Mouse (Mus musculus) limb, embryonic 10.5 days (tissue): Measurements from ENCODE around the gene Tesc. TPM values are rescaled to one million over a fixed set of nuclear protein-coding genes. Genes with fewer than 3 reads are reported as not detected.

ENCODE experiments used
- DNase-seq: peaks from one replicate; pipeline ENCODE4 v3.0.0-alpha.2; 2017; ENCODE audit warnings: low spot score
- H3K27ac ChIP-seq: fragments of 300-500 bp; sonication (generic); 2 replicates; pipeline ENCODE4 v1.5.1; 2016; ENCODE audit warnings: mild to moderate bottlenecking
- H3K27me3 ChIP-seq: fragments of 300-500 bp; sonication (generic); 2 replicates; pipeline ENCODE4 v1.6.1; 2016; ENCODE audit warnings: low read depth, mild to moderate bottlenecking; ENCODE audit not compliant: poor library complexity, severe bottlenecking
- H3K36me3 ChIP-seq: fragments of 300-500 bp; sonication (generic); 2 replicates; pipeline ENCODE4 v1.6.1; 2016; ENCODE audit warnings: mild to moderate bottlenecking, moderate library complexity
- H3K4me1 ChIP-seq: fragments of 300-500 bp; sonication (generic); 2 replicates; pipeline ENCODE4 v1.6.1; 2016
- H3K4me3 ChIP-seq: fragments of 300-500 bp; sonication (generic); 2 replicates; pipeline ENCODE4 v1.5.1; 2016; ENCODE audit warnings: mild to moderate bottlenecking, moderate library complexity
- H3K9me3 ChIP-seq: fragments of 300-500 bp; sonication (generic); replicated peaks from 2 replicates; pipeline ENCODE4 v1.6.1; 2016; ENCODE audit warnings: mild to moderate bottlenecking
- WGBS: fragments of 180-500 bp; shearing (Covaris S2); methylation state at CpG from one replicate; pipeline ENCODE4 v1.1.7; 2016; 5-methylcytosine and 5-hydroxymethylcytosine counted together
- polyA plus RNA-seq: library from polyadenylated mRNA; unstranded; fragments of >200 nt; fragmentation: Nextera tagmentation; extraction: Ambion mirVana; gene quantifications from 2 replicates; pipeline ENCODE4 v1.2.1, GENCODE M21; 2016

Tesc gene
- polyA plus RNA-seq, 1 experiment from 2014 or later, result 0.14 TPM

DNA sequence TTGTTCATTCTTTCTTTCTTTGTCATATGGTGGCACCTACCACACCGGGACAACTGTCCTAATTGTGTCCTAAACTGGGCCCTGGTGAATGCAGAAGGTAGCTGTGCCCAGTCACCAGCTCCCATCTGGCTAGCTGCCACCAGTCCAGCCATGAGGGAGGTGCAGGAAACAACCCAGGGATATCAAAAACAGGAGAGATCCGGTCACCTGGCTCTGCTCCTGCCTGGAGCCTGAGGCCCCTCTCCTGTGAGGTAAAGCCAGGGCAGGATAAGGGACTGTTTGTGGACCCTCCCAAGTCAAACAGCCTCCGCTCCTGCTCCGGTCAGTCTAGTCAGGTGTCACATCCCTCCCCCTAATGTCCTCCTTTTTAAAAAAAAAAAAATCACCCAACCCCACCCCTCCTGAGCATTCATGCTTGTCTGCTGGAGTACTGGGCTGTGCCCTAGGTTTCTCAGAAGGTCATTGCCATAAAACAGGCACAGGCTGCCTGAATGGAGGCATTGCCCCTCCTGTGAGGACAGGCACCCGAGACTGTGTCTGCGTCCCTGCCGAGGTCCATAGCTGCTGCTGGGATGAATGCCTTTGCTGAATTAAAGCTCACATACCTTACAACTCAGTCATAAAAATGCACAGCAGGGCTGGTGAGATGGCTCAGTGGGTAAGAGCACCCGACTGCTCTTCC, 24.6 kb downstream of the Tesc start:
- Histone ChIP-seq H3K9me3 (no peaks in the 10 kb centered on the region), H3K4me1 (peaks cover 9% of the 10 kb centered on the region), H3K27me3 (peaks cover 70% of the 10 kb centered on the region), H3K27ac (no peak overlapping the region), H3K36me3 (no peaks in the 10 kb centered on the region), H3K4me3 (no peak overlapping the region)
- WGBS, result 85% methylated on average over 8 of the region's 8 CpGs
- no peak for DNase-seq

GRCm38 (mm10) chr5:118053205-118053604, 25.7 kb downstream of the Tesc start:
- Histone ChIP-seq H3K9me3 (no peaks in the 10 kb centered on the region), H3K4me1 (peaks cover 20% of the 10 kb centered on the region), H3K4me3 (no peak overlapping the region), H3K36me3 (no peaks in the 10 kb centered on the region), H3K27me3 (peaks cover 65% of the 10 kb centered on the region), H3K27ac (no peak overlapping the region)
- 93% methylated on average over 2 of the region's 2 CpGs for WGBS
- no peak for DNase-seq

DNA sequence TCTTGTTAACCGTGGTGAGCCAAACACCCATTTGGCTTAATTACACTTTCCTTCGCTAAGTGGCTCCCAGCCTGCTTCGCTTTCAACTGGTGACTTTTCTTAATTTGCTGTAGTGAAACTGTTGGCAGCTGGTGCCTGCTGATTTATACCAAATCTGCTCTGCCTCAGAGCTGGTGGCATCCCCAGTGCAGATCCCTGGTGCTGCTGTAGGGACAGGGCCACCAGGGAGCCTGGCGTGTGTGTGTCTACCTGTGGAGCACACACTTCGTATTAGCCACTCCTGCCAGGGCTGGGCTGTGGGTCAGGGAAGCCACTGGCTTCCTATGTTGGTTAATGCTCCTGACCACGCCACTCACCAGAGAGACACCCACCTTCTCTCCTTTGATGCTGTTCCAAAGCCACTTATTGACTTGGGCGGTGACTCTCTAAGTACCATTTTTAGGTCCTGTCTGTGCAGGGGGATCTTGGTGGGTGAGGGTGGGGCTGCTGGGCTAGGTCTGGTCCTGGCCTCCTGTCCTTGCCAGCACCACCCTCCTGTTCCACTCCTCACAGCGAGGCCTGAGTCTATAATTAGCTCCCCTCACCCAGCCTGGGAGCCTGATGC, 30.1 kb downstream of the Tesc start:
- DNase-seq, result peak; percentile 59
- Histone ChIP-seq H3K27me3 (peaks cover 68% of the 10 kb centered on the region), H3K4me1 (peaks cover 27% of the 10 kb centered on the region), H3K4me3 (no peak overlapping the region), H3K27ac (peak overlapping the region; percentile 46; the same call in 1 of the 2 replicates), H3K9me3 (no peaks in the 10 kb centered on the region), H3K36me3 (peaks cover 2% of the 10 kb centered on the region; the same call in 1 of the 2 replicates)
- 28% methylated on average over 8 of the region's 8 CpGs for WGBS

GRCm38 (mm10) chr5:118058858-118059257, 31.3 kb downstream of the Tesc start:
- Histone ChIP-seq H3K36me3 (peaks cover 6% of the 10 kb centered on the region; the same call in 1 of the 2 replicates), H3K4me3 (no peak overlapping the region), H3K27ac (no peak overlapping the region), H3K9me3 (no peaks in the 10 kb centered on the region), H3K4me1 (peaks cover 27% of the 10 kb centered on the region), H3K27me3 (peaks cover 65% of the 10 kb centered on the region)
- no peak for DNase-seq
- WGBS, result 89% methylated on average over 10 of the region's 10 CpGs

DNA sequence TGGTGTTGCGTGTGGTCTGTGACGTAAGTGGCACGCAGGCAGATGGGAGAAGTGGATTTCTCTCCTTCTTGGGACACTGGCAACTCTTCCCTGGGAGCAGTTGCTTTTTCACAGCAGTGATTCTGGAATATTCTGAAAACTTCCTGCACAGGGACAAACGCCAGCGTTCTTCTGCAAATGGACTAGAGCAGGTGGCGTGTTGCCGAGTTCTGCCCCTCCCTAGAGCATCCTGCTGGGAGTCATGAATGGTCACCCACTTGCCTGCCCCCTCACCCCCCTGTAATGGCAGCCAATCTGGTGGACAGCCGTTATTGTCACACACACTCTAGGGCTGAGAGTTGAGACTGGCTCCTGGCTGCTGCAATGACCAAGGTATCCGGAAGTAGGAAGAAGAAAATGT, 32.1 kb downstream of the Tesc start:
- 93% methylated on average over 9 of the region's 9 CpGs for WGBS
- peaks cover 28% of the 10 kb centered on the region for H3K4me1 ChIP-seq

DNA sequence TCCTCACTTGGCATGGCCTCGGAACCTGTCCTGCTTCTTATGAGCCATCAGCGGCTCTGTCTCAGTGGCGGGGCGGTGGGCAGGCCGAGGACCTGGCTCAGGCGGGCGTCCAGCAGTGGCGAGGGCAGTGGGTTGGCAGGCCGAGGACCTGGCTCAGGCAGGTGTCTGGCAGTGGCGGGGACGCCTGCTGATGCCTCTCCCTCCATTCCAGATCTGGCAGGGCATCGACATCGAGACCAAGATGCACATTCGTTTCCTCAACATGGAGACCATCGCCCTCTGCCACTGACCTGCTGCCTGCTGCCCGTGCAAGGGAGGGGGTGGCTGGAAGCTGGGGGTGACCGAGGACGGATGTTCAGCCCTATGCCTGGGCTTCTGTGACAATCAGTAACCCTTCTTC, 33.8 kb downstream of the Tesc start:
- Histone ChIP-seq H3K36me3 (peaks cover 28% of the 10 kb centered on the region), H3K9me3 (no peaks in the 10 kb centered on the region), H3K27ac (no peak overlapping the region), H3K27me3 (peaks cover 40% of the 10 kb centered on the region), H3K4me1 (peaks cover 28% of the 10 kb centered on the region), H3K4me3 (no peak overlapping the region)
- WGBS, result 95% methylated on average over 18 of the region's 18 CpGs
- no peak for DNase-seq

More for the DNA sequence above, 32.1 kb downstream of the Tesc start:
- Histone ChIP-seq H3K27me3 (peaks cover 57% of the 10 kb centered on the region), H3K9me3 (no peaks in the 10 kb centered on the region), H3K4me3 (no peak overlapping the region), H3K36me3 (peaks cover 11% of the 10 kb centered on the region), H3K27ac (no peak overlapping the region)
- DNase-seq, result no peak

- Histone ChIP-seq H3K4me1 (peaks cover 10% of the 10 kb centered on the region), H3K27me3 (peaks cover 38% of the 10 kb centered on the region), H3K9me3 (no peaks in the 10 kb centered on the region), H3K27ac (no peak overlapping the region), H3K36me3 (peaks cover 46% of the 10 kb centered on the region), H3K4me3 (no peak overlapping the region)
- 78% methylated on average over 8 of the region's 8 CpGs for WGBS
- no peak for DNase-seq
Measured at GRCm38 (mm10) chr5:118063181-118063621, 35.7 kb downstream of the Tesc start.

DNA sequence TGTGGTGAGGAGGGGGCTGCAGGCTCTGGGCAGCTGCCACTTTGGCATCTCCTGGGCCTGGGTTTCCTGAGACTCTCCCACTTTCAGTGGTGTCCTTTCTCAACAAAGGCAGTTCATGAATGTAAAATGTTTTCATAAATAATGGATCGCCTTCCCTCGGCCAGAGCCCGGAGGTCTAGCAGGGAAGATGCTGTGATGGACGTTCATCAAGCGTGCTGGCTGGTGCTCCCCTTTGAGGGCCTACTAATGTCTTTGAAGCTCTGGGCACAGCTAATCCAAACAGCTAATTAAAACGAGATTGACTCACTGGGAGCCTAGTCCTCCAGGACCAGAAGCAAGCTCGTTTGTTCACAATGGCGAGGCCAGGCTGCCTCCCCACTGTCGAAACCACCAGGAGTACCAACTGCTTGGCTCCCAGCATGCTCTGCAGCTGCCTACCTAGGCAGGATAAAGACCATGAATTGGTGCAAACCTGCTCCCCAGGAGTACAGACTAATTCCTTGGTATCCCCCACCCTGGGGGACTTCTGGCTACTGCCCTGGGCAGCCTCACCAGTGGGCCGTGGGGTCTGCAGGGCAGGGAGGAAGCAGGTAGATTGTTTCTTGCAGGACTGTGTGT, 36.9 kb downstream of the Tesc start:
- WGBS, result 48% methylated on average over 10 of the region's 10 CpGs
- H3K9me3 ChIP-seq, result no peaks in the 10 kb centered on the region
- peaks cover 3% of the 10 kb centered on the region; the same call in 1 of the 2 replicates for H3K4me1 ChIP-seq
- H3K27ac ChIP-seq, result no peak overlapping the region
- peaks cover 29% of the 10 kb centered on the region for H3K27me3 ChIP-seq
- H3K4me3 ChIP-seq, result no peak overlapping the region
- DNase-seq, result no peak
- peaks cover 57% of the 10 kb centered on the region for H3K36me3 ChIP-seq

DNA sequence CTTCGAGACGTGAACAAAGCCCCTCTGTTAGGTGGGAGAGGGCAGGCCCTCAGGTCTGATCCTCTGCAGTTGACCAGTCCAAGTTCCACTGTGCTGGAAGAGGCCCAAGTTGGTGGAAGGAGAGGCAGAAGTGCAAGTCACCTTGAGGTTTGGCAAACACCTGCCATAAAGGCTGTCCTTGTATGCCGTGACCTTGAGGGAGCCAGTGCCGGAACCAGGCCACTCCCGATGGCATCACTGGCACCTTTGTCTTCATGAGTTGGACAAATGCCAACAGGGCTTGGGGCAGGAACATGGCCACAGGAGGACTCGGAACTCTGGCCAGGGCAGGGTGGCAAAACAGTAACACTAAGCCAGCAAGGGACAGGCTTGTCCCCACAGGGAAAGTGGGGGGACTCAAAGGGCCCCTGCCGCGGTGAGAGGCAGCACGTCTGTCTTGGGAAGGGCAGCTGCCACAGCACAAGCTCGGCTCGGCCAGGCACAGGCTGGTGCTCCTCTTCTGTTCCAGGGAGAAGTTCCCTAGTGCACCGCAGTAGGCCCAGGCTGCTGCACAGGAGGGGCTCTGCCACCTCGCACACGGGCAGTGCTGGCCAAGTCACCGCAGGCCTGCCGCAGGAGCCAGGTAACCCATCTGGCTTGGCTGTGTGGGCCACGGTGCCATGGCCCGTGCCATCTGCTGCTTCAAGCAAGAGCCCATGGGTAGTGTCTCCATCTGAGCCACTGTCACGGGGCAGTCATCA, 38.1 kb downstream of the Tesc start:
- no peak overlapping the region for H3K27ac ChIP-seq
- peaks cover 66% of the 10 kb centered on the region for H3K36me3 ChIP-seq
- no peaks in the 10 kb centered on the region for H3K9me3 ChIP-seq
- H3K4me1 ChIP-seq, result peaks cover 3% of the 10 kb centered on the region; the same call in 1 of the 2 replicates
- peaks cover 16% of the 10 kb centered on the region for H3K27me3 ChIP-seq
- no peak for DNase-seq
- 95% methylated on average over 19 of the region's 19 CpGs for WGBS
- H3K4me3 ChIP-seq, result no peak overlapping the region

DNA sequence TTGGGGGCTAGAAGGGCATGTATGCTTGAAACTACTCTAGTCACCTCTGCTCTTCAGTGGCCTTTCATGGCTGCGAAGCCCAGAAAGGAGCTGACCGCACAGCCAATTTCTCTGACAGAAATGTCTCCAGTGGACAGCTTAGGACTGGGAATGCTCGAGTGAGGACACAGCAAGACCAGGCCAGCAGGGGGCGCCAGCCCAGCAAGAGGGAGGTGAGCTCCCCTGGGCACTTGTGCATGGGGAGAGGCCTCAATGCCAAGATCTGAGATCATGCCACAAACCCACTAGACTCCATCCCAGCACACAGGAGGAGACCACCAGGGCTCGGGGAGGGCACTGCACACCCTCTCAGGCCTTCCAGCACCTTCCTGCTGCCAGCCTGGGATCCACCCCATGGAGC, 39.3 kb downstream of the Tesc start:
- H3K4me3 ChIP-seq, result no peak overlapping the region
- DNase-seq, result peak; percentile 79
- peaks cover 3% of the 10 kb centered on the region; the same call in 1 of the 2 replicates for H3K4me1 ChIP-seq
- 65% methylated on average over 5 of the region's 5 CpGs for WGBS
- peaks cover 73% of the 10 kb centered on the region for H3K36me3 ChIP-seq
- no peak overlapping the region for H3K27ac ChIP-seq
- 0 out of 2 replicates have a peak, but pooled peaks cover 5% of the 10 kb centered on the region for H3K27me3 ChIP-seq
- H3K9me3 ChIP-seq, result no peaks in the 10 kb centered on the region

DNA sequence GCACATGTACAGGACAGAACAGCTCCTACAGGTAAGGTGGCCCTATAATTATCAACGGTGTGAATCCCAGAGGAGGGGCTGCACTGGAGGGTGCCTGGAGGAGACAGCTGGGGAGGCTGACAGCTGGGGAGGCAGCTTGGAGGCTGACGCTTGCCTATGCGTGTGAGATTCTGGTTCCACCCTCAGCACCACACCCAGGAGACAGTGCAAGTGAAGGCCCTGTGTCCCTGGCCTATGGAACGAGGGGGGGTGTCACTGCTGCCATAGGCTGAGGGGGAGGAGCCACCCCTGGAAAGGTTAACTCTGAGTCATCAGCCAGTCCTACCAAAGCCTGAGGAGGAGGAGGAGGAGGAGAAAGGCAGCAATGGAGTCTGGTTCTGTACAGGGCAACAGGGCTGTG, 40.0 kb downstream of the Tesc start:
- no peak overlapping the region for H3K27ac ChIP-seq
- DNase-seq, result no peak
- 75% methylated on average over 4 of the region's 4 CpGs for WGBS
- peaks cover 3% of the 10 kb centered on the region; the same call in 1 of the 2 replicates for H3K4me1 ChIP-seq
- no peaks in the 10 kb centered on the region for H3K27me3 ChIP-seq
- no peak overlapping the region for H3K4me3 ChIP-seq
- H3K36me3 ChIP-seq, result peaks cover 80% of the 10 kb centered on the region
- no peaks in the 10 kb centered on the region for H3K9me3 ChIP-seq

GRCm38 (mm10) chr5:118067984-118068494, 40.5 kb downstream of the Tesc start:
- no peak for DNase-seq
- 92% methylated on average over 9 of the region's 9 CpGs for WGBS
- Histone ChIP-seq H3K4me1 (peaks cover 3% of the 10 kb centered on the region; the same call in 1 of the 2 replicates), H3K36me3 (peaks cover 85% of the 10 kb centered on the region), H3K27me3 (no peaks in the 10 kb centered on the region), H3K9me3 (no peaks in the 10 kb centered on the region), H3K27ac (no peak overlapping the region), H3K4me3 (no peak overlapping the region)
